Mouse (Mus musculus) A20 (cell line): ENCODE results near the gene Spag8.

Source experiments
- DNase-seq: peaks from one replicate; pipeline ENCODE4 v3.0.0-alpha.2; 2011; ENCODE audit warnings: low read depth, low spot score

Gene Spag8

GRCm38 (mm10) chr4:43653161-43654015 is at the start of gene Spag8:
Gene Spag8 (minus strand): TSS chr4:43653594.
- DNase-seq = no peak

GRCm38 (mm10) chr4:43700707-43701106 is 47.3 kb upstream of the Spag8 start, which contains the start of gene Olfr70:
Gene Olfr70 (minus strand): TSS chr4:43700807.
- DNase-seq = no peak

DNA sequence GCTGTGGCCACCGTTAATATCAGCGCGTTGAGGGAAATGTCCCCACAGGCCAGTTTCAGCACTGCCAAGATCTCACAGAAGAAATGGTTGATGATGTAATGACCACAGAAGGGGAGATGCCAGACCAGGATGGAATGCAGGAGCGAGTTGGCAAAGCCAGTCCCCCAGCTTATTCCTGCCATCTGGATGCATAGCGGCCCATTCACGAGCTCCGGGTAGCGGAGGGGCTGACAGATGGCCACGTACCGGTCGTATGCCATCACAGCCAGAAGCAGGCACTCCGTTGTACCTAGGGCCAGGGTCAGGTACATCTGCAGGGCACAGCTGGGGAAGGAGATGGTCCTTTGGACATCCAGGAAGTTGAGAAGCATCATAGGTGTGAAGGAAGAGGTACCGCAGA is 43.2 kb upstream of the Spag8 start:
- DNase-seq = no peak

GRCm38 (mm10) chr4:43695249-43695671 is 41.9 kb upstream of the Spag8 start:
- DNase-seq = no peak

GRCm38 (mm10) chr4:43694439-43695248 is 41.2 kb upstream of the Spag8 start:
- no peak for DNase-seq

DNA sequence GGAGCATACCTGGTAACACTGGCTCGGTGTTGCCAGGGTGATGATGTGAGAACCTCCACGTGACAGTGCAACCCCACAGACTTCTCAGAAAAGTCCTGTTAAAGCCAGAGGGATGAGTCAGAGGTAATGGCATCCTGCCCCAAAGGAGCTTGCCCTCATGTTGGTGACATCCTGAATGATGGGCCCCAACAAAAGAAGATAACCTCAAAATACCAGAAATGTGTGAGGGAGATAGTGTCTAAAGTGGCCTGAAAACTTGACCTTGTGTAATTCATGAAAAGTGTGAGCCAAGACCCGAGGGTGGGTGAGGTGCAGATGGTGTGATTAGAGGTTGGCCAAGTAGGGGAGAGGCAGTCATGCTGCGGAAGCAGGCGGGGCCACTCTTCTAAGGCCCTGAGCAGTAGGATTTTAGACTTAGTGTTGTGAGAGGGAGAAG is 40.4 kb upstream of the Spag8 start:
- DNase-seq = no peak

- no peak for DNase-seq
Observed at GRCm38 (mm10) chr4:43691026-43691425, 37.6 kb upstream of the Spag8 start.

GRCm38 (mm10) chr4:43690021-43690420 is 36.6 kb upstream of the Spag8 start:
- no peak for DNase-seq

- no peak for DNase-seq
Observed at GRCm38 (mm10) chr4:43679416-43680043, 26.1 kb upstream of the Spag8 start.

GRCm38 (mm10) chr4:43678541-43678940 is 25.1 kb upstream of the Spag8 start:
- DNase-seq = no peak

- DNase-seq = no peak
Observed at GRCm38 (mm10) chr4:43675608-43676007, 22.2 kb upstream of the Spag8 start.

DNA sequence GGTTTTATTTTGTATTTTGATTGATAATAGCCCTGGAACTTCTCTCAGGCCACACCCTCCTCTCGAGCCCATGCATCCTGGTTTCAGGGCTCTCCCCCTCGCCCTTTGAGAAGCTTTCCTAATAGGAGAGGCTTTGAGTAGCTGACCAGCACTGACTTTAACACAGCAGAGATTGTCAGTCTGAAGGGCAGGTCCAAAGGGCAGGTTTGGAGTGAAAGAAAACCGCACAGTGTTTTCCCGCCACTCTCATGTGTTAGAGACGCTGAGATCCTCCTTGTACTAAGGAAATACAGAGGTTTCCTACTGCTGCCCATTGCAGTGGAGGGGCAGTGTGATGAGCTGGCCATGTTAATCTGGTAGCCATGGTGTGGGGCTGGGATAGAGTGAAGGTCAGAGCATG is 21.6 kb upstream of the Spag8 start:
- no peak for DNase-seq

DNA sequence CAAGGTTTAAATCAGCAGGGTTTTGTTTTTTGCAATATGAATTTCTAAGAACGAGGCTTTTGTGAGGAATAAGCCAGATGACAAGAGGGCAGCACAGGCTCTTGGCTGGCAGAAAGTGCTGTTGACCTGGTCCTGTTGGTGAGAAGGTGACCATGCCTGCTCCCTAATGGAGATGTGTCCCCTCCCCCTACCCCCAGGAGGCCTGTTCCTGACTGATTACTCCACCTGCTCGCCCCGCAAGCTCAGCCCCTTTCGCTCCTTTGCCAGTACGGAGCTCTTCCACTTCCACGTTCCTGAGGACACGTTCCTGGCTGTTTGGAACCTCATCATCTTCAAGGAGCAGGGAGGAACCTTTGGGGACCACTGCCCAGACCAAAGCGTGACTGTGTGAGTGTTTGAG is 20.3 kb upstream of the Spag8 start:
- no peak for DNase-seq

DNA sequence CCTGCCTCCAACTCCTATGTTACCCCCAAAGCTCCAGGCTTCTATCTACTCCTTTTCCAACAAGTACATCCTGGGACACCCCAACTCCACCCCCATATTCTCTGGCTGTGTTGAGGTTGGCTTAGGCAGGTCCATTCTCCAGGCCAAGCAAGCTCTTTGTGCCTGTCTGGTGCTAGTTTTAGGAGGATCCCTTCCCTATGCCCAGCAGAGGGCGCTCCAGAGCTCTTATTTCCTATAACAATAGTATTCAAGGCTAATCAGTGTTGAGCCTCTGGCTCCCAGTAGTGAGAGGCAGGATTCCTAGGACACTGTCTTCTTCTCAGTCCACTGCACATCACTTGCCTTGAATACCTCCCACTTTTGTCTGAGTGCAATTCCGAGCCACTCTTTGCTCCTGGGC is 18.7 kb upstream of the Spag8 start:
- peak; percentile 78 for DNase-seq

GRCm38 (mm10) chr4:43669428-43669794 is 16.0 kb upstream of the Spag8 start:
- no peak for DNase-seq

DNA sequence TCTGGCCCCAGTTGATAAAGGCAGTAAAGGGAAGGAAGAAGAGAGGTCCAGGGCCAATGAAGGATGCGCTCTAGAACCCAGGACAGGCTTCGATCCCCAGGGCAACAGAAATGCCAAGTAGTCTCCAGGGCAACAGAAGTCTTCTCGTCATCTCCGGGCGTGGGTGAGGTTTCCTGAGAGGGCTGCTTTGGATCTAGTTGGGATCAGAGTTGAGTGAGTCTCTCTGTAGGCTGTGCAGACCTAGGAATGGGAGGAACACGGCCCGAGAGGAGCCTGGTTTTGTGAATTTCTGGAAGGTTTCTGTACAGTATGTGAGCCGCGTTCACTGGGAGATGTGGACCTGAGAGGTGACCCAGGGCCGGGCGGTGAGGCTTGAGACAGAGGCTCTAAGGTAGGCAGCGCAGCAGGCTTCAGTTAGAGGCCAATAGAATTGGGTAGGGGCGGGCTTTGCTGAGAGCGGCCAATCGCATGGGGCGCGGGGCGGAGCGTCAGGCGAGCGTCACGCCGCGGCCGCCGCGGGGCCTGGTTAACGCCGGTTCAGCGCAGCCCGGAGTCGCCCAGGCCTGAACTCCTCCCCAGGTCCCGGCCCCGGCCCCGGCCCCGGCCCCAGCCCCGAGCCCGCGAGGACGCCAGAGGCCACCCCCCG is 15.5 kb upstream of the Spag8 start, which contains the start of the genes Tmem8b and Fam221b:
TSS of gene Tmem8b (plus strand) at position 190 of the 646 bp plus-strand sequence.
TSS of gene Fam221b (minus strand) at position 364 of the 646 bp plus-strand sequence.
- peak; percentile 88 for DNase-seq

DNA sequence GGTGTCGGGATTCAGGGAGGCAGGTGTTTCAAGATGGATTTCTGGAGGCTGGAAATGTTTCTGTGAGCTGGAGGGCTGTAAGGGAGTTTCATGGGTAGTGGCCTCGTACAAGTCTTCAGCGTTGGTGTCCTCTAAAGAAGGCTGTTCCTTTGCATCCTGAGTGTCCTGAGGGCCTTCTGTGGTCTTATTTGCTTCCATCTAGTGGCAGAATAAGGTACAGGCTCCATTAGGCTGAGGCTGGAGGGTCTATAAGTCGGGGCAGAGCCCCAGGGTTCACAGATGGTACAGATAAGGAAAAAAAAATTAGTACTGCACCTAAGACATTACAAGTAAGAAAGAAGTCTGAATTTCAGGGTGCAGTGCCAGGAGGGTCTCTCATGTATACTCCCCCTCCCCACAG is 13.0 kb upstream of the Spag8 start:
- DNase-seq = peak; percentile 35

DNA sequence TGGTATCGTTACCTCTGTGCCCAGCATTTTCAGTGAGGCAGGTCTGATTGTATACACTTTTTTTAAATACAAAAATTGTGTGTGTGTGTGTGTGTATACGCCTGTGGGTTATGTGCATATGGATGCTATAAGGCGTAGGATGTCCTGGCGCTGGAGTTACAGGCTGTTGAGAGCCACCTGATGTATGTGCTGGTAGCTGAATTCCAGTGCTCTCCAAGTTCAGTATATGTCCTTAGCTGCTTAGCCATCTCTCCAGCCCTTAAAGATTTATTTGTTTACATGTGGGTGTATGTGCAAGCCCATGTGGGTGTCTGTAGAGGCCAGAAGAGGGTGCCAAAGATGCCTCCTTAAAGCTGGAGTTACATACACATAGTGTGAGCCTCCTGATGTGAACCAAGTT is 3.8 kb upstream of the Spag8 start:
- DNase-seq = peak; percentile 74

- DNase-seq = peak; percentile 99
Observed at GRCm38 (mm10) chr4:43656339-43657109, 3.1 kb upstream of the Spag8 start, which contains the start of gene Hint2. Gene Hint2 (minus strand): TSS chr4:43656466.

GRCm38 (mm10) chr4:43655656-43656338 is 2.4 kb upstream of the Spag8 start:
- DNase-seq = no peak
